9 mouse cellular contexts compared by ENCODE assay signal in genomic region chr1:82288421-82288990, GRCm38 (mm10). TPM values are rescaled to one million over a fixed set of nuclear protein-coding genes. Genes with fewer than 3 reads are reported as not detected.
DNase-seq lines count a peak whose midpoint lies in the region; ATAC-seq and TF ChIP-seq lines count a peak whose summit lies in the region.
"Had no signal": no experiment of that assay in that cellular context is flagged by ENCODE, and none has a peak within 500 bp of the region (broad histone marks: within the 10 kb centered on the region; RNA-seq: fewer than 3 reads in every experiment).

No protein-coding gene starts in this region.

- peak; percentile 39 to 48 for DNase-seq in cerebellum, adult 2 months
- no peak for DNase-seq in cerebellum, adult 8-10 months
- DNase-seq in 3134 (ENCODE audit: extremely low read depth, insufficient read length, low spot score) = peak; percentile 53
- no peak for DNase-seq in hindbrain, postnatal 0 days (ENCODE audit: low spot score)
- no peak for DNase-seq in frontal cortex, postnatal 25 days (ENCODE audit: low spot score in 2 of 2)
- DNase-seq in ovary, adult 18-20 months (ENCODE audit: low spot score) = no peak

- H3K27me3 ChIP-seq in cerebellum, adult 2 months (ENCODE audit: control insufficient read depth, insufficient read depth, low read length) = no peaks in the 10 kb centered on the region
- H3K27me3 ChIP-seq in forebrain, embryonic 15.5 days = no peaks in the 10 kb centered on the region
- no peaks in the 10 kb centered on the region for H3K27me3 ChIP-seq in hindbrain, postnatal 0 days (ENCODE audit: insufficient read depth, low read length)
- no peaks in the 10 kb centered on the region for H3K27me3 ChIP-seq in midbrain, embryonic 15.5 days (replicated peaks)

- TF ChIP-seq CTCF in cerebellum, adult 2 months (IDR thresholded peaks at IDR 0.05; ENCODE audit: borderline replicate concordance, insufficient read depth, low read depth, low read length) = 0 out of 2 replicates have a peak, but pooled peaks have one; percentile 4
- peak; percentile 60 for TF ChIP-seq CTCF in hindbrain, postnatal 0 days (IDR thresholded peaks at IDR 0.05; ENCODE audit: low read depth)

- 44% methylated on average over 18 of the region's 18 CpGs for WGBS in cerebellum, adult 2 months
- WGBS in forebrain, embryonic 15.5 days = 92% methylated on average over 18 of the region's 18 CpGs
- 81% methylated on average over 18 of the region's 18 CpGs for WGBS in hindbrain, postnatal 0 days
- WGBS in midbrain, embryonic 15.5 days = 94% methylated on average over 18 of the region's 18 CpGs

- H3K4me2 ChIP-seq in forebrain, embryonic 15.5 days (replicated peaks) = peak overlapping the region; percentile 76
- H3K4me2 ChIP-seq in hindbrain, postnatal 0 days (ENCODE audit: low read depth, low read length) = peak overlapping the region; percentile 77
- H3K4me2 ChIP-seq in midbrain, embryonic 15.5 days = peak overlapping the region; percentile 77

- H3K4me1 ChIP-seq in cerebellum, adult 2 months (ENCODE audit: control insufficient read depth, insufficient read depth, low read length) = peaks cover 29% of the 10 kb centered on the region
- peaks cover 77% of the 10 kb centered on the region for H3K4me1 ChIP-seq in forebrain, embryonic 15.5 days
- H3K4me1 ChIP-seq in hindbrain, postnatal 0 days (ENCODE audit: insufficient read depth, low read length) = peaks cover 23% of the 10 kb centered on the region
- H3K4me1 ChIP-seq in midbrain, embryonic 15.5 days = peaks cover 73% of the 10 kb centered on the region

- ATAC-seq in forebrain, embryonic 15.5 days (replicated peaks) = no peak
- ATAC-seq in hindbrain, postnatal 0 days = no peak
- ATAC-seq in midbrain, embryonic 15.5 days (replicated peaks) = no peak

- no peak overlapping the region for H3K27ac ChIP-seq in cerebellum, adult 2 months (ENCODE audit: insufficient read depth, low read length)
- no peak overlapping the region for H3K27ac ChIP-seq in forebrain, embryonic 15.5 days (replicated peaks)
- H3K27ac ChIP-seq in hindbrain, postnatal 0 days = no peak overlapping the region
- H3K27ac ChIP-seq in midbrain, embryonic 15.5 days = no peak overlapping the region
- H3K27ac ChIP-seq: liver, embryonic 14.5 days had no signal

- peak overlapping the region; percentile 21 for H3K4me3 ChIP-seq in cerebellum, adult 2 months (replicated peaks; ENCODE audit: insufficient read depth, low read depth, low read length)
- peak overlapping the region; percentile 84 for H3K4me3 ChIP-seq in forebrain, embryonic 15.5 days
- H3K4me3 ChIP-seq in hindbrain, postnatal 0 days (ENCODE audit: low read length) = peak overlapping the region; percentile 84
- no peak overlapping the region for H3K4me3 ChIP-seq in midbrain, embryonic 15.5 days

- H3K9ac ChIP-seq in forebrain, embryonic 15.5 days (replicated peaks) = no peak overlapping the region
- no peak overlapping the region for H3K9ac ChIP-seq in hindbrain, postnatal 0 days (replicated peaks; ENCODE audit: low read length)
- H3K9ac ChIP-seq in midbrain, embryonic 15.5 days = no peak overlapping the region
- H3K9ac ChIP-seq: liver, embryonic 14.5 days had no signal

- no peak for TF ChIP-seq POLR2A in cerebellum, adult 2 months (IDR thresholded peaks at IDR 0.05; ENCODE audit: borderline replicate concordance, insufficient read depth, low read length)

- H3K9me3 ChIP-seq in forebrain, embryonic 15.5 days = no peaks in the 10 kb centered on the region
- H3K9me3 ChIP-seq in hindbrain, postnatal 0 days (ENCODE audit: low read length) = no peaks in the 10 kb centered on the region
- no peaks in the 10 kb centered on the region for H3K9me3 ChIP-seq in midbrain, embryonic 15.5 days

- H3K36me3 ChIP-seq in forebrain, embryonic 15.5 days = no peaks in the 10 kb centered on the region
- H3K36me3 ChIP-seq in hindbrain, postnatal 0 days (ENCODE audit: insufficient read depth, low read length) = no peaks in the 10 kb centered on the region
- no peaks in the 10 kb centered on the region for H3K36me3 ChIP-seq in midbrain, embryonic 15.5 days (replicated peaks)

RNA-seq across cellular contexts. Expression of gene Irs1, which starts 2.7 kb away (rescaled TPM):
- 10.5 and 10.6 TPM in 2 replicates for polyA plus RNA-seq in cerebellum, adult 2 months (2012; rRNA removed)
- polyA plus RNA-seq in forebrain, embryonic 15.5 days (2015; fragmentation: Nextera tagmentation; extraction: Ambion mirVana) = 9.1 and 10.4 TPM in 2 replicates
- total RNA-seq in hindbrain, postnatal 0 days (2014; rRNA removed) = 66.7 and 67.2 TPM in 2 replicates
- 5.9 and 6.3 TPM in 2 replicates for polyA plus RNA-seq in hindbrain, postnatal 0 days (2015; fragmentation: Nextera tagmentation; extraction: Ambion mirVana)
- polyA plus RNA-seq in midbrain, embryonic 15.5 days (2015; fragmentation: Nextera tagmentation; extraction: Ambion mirVana) = 7.5 and 8.2 TPM in 2 replicates

RNA-seq across cellular contexts. Expression of gene Rhbdd1, which starts 27.7 kb away (rescaled TPM):
- polyA plus RNA-seq in cerebellum, adult 2 months (2012; rRNA removed) = 10.7 and 11.6 TPM in 2 replicates
- 5.0 TPM in 2 replicates for polyA plus RNA-seq in forebrain, embryonic 15.5 days (2015; fragmentation: Nextera tagmentation; extraction: Ambion mirVana)
- 3.8 and 5.1 TPM in 2 replicates for total RNA-seq in hindbrain, postnatal 0 days (2014; rRNA removed)
- 2.7 and 3.2 TPM in 2 replicates for polyA plus RNA-seq in hindbrain, postnatal 0 days (2015; fragmentation: Nextera tagmentation; extraction: Ambion mirVana)
- polyA plus RNA-seq in midbrain, embryonic 15.5 days (2015; fragmentation: Nextera tagmentation; extraction: Ambion mirVana) = 3.2 and 4.2 TPM in 2 replicates

RNA-seq across cellular contexts. Expression of gene Gm9747, which starts 55.6 kb away (rescaled TPM):
- not detected in 2 replicates for polyA plus RNA-seq in cerebellum, adult 2 months (2012; rRNA removed)
- polyA plus RNA-seq in forebrain, embryonic 15.5 days (2015; fragmentation: Nextera tagmentation; extraction: Ambion mirVana) = 27.4 and 30.3 TPM in 2 replicates
- total RNA-seq in hindbrain, postnatal 0 days (2014; rRNA removed) = not detected in 2 replicates
- polyA plus RNA-seq in hindbrain, postnatal 0 days (2015; fragmentation: Nextera tagmentation; extraction: Ambion mirVana) = 17.5 and 17.7 TPM in 2 replicates
- polyA plus RNA-seq in midbrain, embryonic 15.5 days (2015; fragmentation: Nextera tagmentation; extraction: Ambion mirVana) = 22.1 and 26.4 TPM in 2 replicates

Comparison
In these comparisons a context has a peak if more than half of its experiments do, and no peak if none do; other contexts are left out.
1. DNase-seq: peak in cerebellum, adult 2 months (2 of 2) and 3134 (single experiment); none in cerebellum, adult 8-10 months (single experiment), hindbrain, postnatal 0 days (single experiment), frontal cortex, postnatal 25 days (0 of 2) and ovary, adult 18-20 months (single experiment).
2. RNA of gene Gm9747, which starts 55.6 kb away (polyA plus RNA-seq): 27.4 to 30.3 TPM in forebrain, embryonic 15.5 days, 22.1 to 26.4 TPM in midbrain, embryonic 15.5 days and 17.5 to 17.7 TPM in hindbrain, postnatal 0 days; not detected in cerebellum, adult 2 months; every median in the first group is over 10 times any median in the second.
3. Peak in every context shown above with its lines, with median percentiles within 50 percentile points of each other: H3K4me2 ChIP-seq.